Mouse (Mus musculus): ENCODE measurements around the gene Akr1c13.
A peak's percentile ranks its signal among the peaks of the same experiment; 100 is the strongest.
"Not testable (repeated sequence)": the region's sequence is repeated elsewhere in the genome, so short reads cannot be mapped to it uniquely, and the experiment has no call there.

Gene Akr1c13

DNA sequence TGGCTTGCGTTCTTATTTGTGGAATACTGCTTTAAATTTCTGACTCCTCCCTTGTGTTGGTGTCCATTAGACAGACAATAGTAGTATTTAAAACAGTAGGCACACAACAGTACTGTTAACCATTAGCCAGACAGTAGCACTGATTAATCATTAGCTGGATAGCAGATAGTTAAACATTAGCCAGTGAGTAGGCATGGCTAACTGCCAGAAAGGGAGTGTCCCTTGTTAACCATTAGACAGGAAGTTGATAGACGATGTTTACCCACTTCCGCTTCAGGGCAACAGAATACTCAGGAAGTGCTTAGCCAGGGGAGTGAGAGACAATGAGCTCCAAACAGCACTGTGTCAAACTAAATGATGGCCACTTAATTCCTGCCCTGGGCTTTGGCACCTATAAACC lies at the start of gene Akr1c13:
Akr1c13 (plus strand) TSS at position 247 of the 400 bp plus-strand sequence.
- peak; percentile 78 for DNase-seq

- DNase-seq, result no peak
These were observed 46.7 kb upstream of the Akr1c13 start for GRCm38 (mm10) chr13:4144261-4144660.

DNA sequence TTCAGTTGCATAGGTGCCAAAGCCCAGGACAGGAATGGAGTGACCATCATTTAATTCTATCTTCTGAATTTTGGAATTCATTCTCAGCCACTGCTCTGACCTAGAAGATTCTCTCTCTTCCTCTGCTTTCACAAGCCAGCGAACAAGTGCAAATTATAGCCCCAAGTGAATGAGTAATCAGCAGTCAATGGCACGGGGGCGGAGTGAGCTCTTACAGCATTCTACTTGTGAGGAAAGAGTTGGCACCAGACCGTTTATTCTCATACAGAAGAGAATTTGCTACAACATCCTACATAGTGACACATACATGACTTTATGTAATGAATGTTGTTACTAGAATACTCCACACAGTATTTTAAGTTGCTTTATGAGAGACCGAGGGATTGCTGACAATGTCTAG lies 40.4 kb upstream of the Akr1c13 start, which contains the start of gene Akr1c18:
Akr1c18 (minus strand) TSS at position 137 of the 400 bp plus-strand sequence.
- DNase-seq, result peak; percentile 9

DNA sequence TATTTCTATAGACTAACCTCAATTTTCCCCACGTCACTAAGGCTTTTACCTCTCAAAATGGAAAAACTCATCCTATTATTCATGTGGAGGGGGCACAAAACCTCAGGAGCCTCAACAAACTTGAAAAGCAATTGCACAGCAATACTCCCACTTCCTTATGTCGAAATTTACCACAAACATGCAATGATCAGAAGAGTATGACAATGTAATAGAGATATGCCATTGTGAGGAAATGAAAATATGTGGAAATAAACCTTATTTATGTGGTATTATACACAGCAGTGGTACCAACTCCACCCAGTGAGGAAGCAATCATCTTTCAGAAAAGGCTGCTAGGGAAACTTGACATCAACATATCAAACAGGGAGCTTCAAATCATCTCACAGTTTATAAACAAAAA lies 38.0 kb upstream of the Akr1c13 start:
- DNase-seq, result no peak

- DNase-seq, result no peak
These were observed 37.4 kb upstream of the Akr1c13 start for GRCm38 (mm10) chr13:4153593-4153992.

- no peak for DNase-seq
These were observed 35.7 kb upstream of the Akr1c13 start for GRCm38 (mm10) chr13:4155286-4155685.

- DNase-seq, result no peak
These were observed 22.9 kb upstream of the Akr1c13 start for GRCm38 (mm10) chr13:4168006-4168405.

DNA sequence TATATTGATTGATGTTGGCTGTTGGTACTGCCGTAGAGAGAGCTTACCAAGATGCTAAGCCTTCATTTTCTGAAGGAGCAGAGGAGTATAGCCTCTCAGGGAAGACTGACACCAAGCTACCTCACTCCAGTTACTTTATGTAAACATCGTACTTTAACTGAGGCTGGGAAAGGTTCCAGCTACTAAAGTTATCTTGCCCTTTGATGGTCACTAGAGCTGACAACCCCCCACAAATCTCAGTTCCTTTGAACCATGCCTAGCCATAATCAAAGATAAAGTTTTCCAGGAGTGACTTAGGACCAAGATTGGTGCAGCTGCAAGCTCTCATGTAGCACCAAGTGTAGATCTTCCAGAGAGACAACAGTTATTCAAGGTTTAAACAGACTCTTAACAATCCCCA lies 18.0 kb upstream of the Akr1c13 start:
- no peak for DNase-seq

DNA sequence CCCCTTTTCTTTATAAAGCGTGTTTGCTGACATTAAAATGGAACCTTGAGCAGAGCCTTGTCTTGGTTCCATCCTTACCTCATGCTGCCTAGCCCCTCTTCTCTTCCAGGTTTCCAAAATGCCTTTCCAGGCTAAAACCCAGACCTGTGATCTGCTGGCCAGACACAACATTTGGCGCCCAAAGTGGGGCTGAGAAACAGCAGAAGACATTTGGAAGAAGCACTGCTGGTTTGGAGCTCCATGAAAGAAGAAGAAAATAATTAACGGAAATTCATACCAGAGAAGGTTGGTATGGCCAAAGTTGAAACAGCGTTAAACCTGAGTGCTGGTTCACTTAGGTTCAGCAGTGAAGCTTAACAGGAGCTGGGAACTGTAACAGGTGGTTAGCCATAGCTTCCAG lies 9.6 kb upstream of the Akr1c13 start:
- DNase-seq, result not testable (repeated sequence)

GRCm38 (mm10) chr13:4183116-4183515 lies 7.8 kb upstream of the Akr1c13 start:
- DNase-seq, result no peak

DNA sequence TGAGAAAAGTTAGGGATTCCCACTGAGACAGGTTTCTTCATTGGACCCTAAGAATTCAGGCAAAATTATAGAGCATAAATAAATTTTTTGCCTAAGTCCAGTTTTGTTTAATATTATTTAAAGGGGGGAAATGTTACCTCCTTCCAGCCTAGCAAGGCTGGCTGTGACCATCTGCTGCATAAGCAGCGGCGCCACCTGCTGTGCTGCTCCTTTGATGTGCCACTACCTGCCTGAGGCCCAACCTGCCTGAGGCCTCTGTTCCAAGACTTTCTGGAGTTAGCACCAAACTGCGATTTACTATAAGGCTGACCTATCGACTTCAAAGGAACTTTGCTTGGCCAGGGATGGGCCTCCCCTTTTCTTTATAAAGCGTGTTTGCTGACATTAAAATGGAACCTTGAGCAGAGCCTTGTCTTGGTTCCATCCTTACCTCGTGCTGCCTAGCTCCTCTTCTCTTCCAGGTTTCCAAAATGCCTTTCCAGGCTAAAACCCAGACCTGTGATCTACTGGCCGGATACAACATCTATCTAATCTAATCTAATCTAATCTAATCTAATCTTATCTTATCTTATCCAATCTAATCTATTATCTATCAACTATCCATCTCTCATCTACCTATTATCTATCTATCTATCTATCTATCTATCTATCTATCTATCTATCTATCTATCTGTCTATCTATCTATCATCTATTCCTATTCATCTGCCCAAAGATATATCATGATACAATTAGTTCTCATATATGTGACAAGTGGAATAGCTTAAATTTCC lies 4.1 kb upstream of the Akr1c13 start:
- not testable (repeated sequence) for DNase-seq

GRCm38 (mm10) chr13:4188174-4188573 lies 2.8 kb upstream of the Akr1c13 start:
- DNase-seq, result peak; percentile 17

- no peak for DNase-seq
These were observed 1.6 kb downstream of the Akr1c13 start for GRCm38 (mm10) chr13:4192511-4192910.

- no peak for DNase-seq
These were observed 15.4 kb downstream of the Akr1c13 start for GRCm38 (mm10) chr13:4206147-4206903.

GRCm38 (mm10) chr13:4211560-4212299 lies 20.8 kb downstream of the Akr1c13 start:
- no peak for DNase-seq

- DNase-seq, result no peak
These were observed 21.4 kb downstream of the Akr1c13 start for GRCm38 (mm10) chr13:4212309-4212708.

DNA sequence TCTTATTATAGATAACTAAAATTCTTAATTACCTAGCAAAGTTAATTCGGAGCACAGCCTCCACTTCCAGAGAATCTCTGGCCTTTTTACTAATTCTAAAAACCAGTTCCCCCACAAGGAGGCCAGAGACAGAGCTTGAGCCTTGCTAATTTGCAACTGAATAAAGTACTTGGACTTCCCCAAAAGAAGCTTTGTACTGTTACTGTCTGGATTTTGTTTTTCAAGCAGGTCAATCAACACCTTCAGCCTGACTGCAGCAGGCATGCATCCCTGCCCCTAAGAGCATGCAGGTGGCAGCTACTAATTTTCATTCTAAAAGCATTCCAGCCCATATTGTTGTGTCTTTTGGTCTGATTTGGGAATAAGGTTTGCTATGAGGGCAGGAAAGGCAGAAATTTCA lies 24.5 kb downstream of the Akr1c13 start:
- not testable (repeated sequence) for DNase-seq

DNA sequence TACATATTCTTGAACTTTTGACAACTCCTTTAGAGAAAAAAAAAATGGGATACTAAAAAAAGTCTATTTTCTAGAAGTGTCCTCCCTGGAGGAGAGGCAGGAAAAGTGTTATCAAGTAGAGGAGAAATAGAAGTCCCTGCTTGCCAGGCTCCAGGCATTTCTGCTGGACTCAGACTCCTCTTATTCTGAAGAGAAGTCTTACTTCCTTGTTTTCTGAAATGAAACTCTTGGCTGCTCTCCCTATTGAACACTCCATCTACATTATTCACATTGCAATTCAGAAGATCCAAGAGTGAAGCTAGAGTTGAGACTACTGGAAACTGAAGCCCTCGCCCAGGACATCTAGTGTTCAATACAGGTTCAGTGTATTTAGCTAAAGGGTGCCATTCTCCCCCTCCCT lies 37.5 kb downstream of the Akr1c13 start, which contains the start of gene Akr1c19:
Akr1c19 (plus strand) TSS at position 260 of the 400 bp plus-strand sequence.
- DNase-seq, result no peak

DNA sequence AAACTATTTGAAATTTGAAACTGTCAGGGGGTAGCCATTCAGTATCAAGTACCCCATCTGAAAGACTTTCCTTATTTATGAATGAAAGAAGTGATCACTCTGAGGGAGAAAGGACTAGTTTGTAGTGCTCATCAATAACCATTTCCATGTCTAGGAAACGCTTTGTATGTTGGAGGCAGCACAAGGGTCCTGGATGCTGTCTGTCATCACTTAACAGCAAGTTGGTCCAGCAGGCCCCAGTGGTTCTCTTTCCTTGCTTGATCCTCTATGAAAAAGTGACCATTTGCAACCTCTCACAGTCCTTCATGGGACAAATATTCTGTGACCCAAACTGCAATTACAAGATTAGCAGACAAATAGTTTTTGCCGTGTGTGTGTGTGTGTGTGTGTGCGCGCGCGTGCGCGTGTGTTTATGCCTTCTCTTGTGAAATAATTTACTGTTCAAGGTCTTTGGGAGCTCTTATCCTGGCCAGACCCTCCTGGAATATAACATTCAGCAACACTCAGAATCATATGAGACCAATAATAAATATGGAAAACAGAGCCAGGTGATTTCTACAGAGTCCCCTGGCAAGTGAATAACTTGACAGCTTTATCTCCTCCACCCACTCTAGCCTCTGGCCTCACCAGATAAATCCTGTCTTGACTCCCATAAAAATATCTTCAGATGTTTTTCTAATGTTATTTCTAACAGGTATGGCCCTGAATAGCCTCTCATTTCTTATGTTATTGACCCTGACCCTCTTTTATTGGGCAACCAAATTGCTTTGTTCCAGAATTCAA lies 40.1 kb downstream of the Akr1c13 start:
- no peak for DNase-seq

DNA sequence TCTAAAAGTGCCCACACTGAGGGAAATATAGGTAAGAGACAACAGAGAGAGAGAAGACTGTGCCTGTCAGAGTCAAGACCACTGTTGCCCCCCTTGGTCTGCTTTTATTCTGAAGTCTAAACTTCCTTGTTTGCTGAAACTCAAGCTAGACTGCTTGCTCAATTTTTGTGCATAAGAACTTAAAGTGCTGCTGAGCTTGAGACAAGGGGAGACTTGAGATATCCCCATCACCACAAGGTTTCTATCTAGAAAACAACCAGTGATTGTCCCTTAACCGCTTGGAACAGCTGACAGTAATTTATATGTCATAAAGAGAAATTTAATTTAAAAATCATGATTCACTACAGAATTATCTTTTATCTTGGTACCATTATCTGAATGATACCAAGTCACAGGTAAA lies 42.2 kb downstream of the Akr1c13 start:
- no peak for DNase-seq

DNA sequence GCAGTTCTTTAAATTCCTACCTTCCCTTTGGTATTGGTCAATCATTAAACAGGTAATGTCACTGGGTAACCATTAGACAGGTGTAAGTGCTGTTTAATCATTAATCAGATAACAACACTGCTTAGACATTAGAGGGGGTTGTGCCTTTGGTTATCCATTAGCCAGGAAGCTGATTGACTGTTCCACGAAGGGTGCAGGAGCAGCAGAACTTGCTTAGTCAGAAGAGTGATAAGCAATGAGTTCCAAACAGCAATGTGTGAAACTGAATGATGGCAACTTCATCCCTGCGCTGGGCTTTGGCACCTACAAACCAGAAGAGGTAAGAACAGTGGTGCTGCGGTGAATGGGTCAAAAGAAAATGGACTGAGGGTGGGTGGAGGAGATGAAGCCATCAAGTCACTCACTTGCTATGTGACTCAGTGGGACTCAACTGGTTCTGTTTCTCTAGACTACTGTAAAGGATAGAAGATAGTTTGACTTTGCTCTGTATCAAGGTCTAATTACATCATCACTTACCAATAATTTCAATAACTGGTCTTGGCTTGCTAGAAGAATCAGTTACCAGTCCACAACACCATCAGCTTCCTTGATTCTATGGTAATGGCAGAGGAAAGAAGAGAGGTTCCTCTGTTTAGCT lies 42.7 kb downstream of the Akr1c13 start:
- peak; percentile 86 for DNase-seq
